In the genomic region with DNA sequence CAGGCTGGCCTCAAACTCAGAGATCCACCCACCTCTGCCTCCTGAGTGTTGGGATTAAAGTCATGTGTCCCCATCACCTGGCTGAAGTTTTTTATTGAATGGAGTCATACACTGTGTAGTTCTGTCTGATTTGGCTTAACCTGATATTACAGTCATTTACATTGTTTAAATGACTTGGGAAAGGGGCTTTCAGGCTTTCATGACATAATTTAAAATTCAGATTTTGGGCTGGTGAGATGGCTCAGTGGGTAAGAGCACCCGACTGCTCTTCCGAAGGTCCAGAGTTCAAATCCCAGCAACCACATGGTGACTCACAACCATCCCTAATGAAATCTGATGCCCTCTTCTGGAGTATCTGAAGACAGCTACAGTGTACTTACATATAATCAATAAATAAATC, we compare ENCODE assay signal across 2 mouse cellular contexts.
A peak's percentile ranks its signal among the peaks of the same experiment; 100 is the strongest.
TF ChIP-seq lines count a peak whose summit lies in the region.

No protein-coding gene starts in this region.

TF ChIP-seq in CH12.LX, 34 proteins besides CTCF, POLR2A, EP300 and RAD21:
- 0 out of 2 replicates have a peak, but pooled peaks have one; percentile 65 for TF ChIP-seq TBP (conservative IDR thresholded peaks at IDR 0.05; ENCODE audit: low read depth, low read length)
TF ChIP-seq in CH12.LX: peak in this region for 1; not testable (repeated sequence) for 33.

TF ChIP-seq in MEL, 35 proteins besides CTCF, POLR2A, EP300 and RAD21:
- TF ChIP-seq TBP (IDR thresholded peaks at IDR 0.05; ENCODE audit: low read depth, low read length): peak; percentile 68; the same call in 1 of the 2 replicates
